Mouse (Mus musculus) limb, embryonic 13.5 days (tissue): ENCODE data around the gene Taf15. TPM values are rescaled to one million over a fixed set of nuclear protein-coding genes. Genes with fewer than 3 reads are reported as not detected.

Source experiments
- ATAC-seq: fragments of 200-750 bp; cut with Nextera tagmentation; 2 replicates; pipeline ENCODE4 v1.8.0; 2017; ENCODE audit warnings: low read depth, moderate number of reproducible peaks, moderate TSS enrichment; ENCODE audit not compliant: low FRiP score
- H3K27ac ChIP-seq: fragments of 300-500 bp; sonication (generic); 2 replicates; pipeline ENCODE4 v1.5.1; 2015; ENCODE audit warnings: inconsistent platforms, mild to moderate bottlenecking, moderate library complexity
- H3K27me3 ChIP-seq: fragments of 300-500 bp; sonication (generic); 2 replicates; pipeline ENCODE4 v1.6.1; 2015; ENCODE audit warnings: mild to moderate bottlenecking, inconsistent platforms
- H3K36me3 ChIP-seq: fragments of 300-500 bp; sonication (generic); 2 replicates; pipeline ENCODE4 v1.6.1; 2015; ENCODE audit warnings: inconsistent platforms, mild to moderate bottlenecking, moderate library complexity
- H3K4me1 ChIP-seq: fragments of 300-500 bp; sonication (generic); 2 replicates; pipeline ENCODE4 v1.6.1; 2015; ENCODE audit warnings: inconsistent platforms
- H3K4me2 ChIP-seq: fragments of 300-500 bp; sonication (generic); replicated peaks from 2 replicates; pipeline ENCODE4 v1.6.1; 2015; ENCODE audit warnings: inconsistent platforms, mild to moderate bottlenecking, moderate library complexity
- H3K4me3 ChIP-seq: fragments of 300-500 bp; sonication (generic); 2 replicates; pipeline ENCODE4 v1.5.1; 2015; ENCODE audit warnings: moderate library complexity, mild to moderate bottlenecking, inconsistent platforms
- H3K9ac ChIP-seq: fragments of 300-500 bp; sonication (generic); 2 replicates; pipeline ENCODE4 v1.6.1; 2015; ENCODE audit warnings: mild to moderate bottlenecking, inconsistent platforms
- H3K9me3 ChIP-seq: fragments of 300-500 bp; sonication (generic); 2 replicates; pipeline ENCODE4 v1.6.1; 2016; ENCODE audit warnings: inconsistent platforms
- WGBS: fragments of 180-500 bp; shearing (Covaris S2); methylation state at CpG from one replicate; pipeline ENCODE4 v1.1.7; 2015; 5-methylcytosine and 5-hydroxymethylcytosine counted together
- polyA plus RNA-seq: library from polyadenylated mRNA; unstranded; fragments of >200 nt; fragmentation: Nextera tagmentation; extraction: Ambion mirVana; gene quantifications from 2 replicates; pipeline ENCODE4 v1.2.1, GENCODE M21; 2015

The Taf15 gene
- polyA plus RNA-seq, 1 experiment from 2014 or later, result 16.9 TPM

DNA sequence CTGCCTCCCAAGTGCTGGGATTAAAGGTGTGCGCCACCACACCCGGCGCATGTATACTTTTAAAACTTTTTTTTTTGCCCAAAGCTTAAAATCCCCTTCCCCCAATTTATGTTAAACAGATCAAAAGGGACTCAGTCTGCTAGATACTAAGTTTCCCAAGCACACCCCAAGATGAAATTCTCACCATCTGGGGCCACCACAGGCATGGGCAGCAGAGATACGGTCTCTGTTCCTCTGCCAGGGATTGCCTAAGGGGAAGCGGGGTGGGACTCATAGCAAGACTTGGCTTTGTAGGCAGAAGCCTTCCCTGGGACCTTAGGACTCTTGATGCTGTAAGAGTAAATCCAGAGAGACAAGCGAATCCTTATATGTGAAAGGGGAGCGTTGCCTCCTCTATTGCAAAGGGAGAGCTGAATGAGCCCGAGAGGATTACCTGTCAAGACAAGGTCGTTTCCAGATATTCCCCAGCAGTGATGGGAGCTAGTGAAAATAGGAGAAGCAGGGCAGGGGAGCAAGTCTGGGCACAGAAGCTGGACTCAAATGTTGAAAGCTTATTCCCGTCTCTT, 11.3 kb upstream of the Taf15 start:
- no peaks in the 10 kb centered on the region for H3K36me3 ChIP-seq
- H3K9me3 ChIP-seq, result no peaks in the 10 kb centered on the region
- H3K27me3 ChIP-seq, result peaks cover 46% of the 10 kb centered on the region
- H3K4me1 ChIP-seq, result peaks cover 41% of the 10 kb centered on the region
- WGBS, result 65% methylated on average over 10 of the region's 10 CpGs
- no peak overlapping the region for H3K9ac ChIP-seq
- H3K4me3 ChIP-seq, result peak overlapping the region; percentile 61
- H3K4me2 ChIP-seq, result peak overlapping the region; percentile 92
- no peak overlapping the region for H3K27ac ChIP-seq
- ATAC-seq, result no peak

DNA sequence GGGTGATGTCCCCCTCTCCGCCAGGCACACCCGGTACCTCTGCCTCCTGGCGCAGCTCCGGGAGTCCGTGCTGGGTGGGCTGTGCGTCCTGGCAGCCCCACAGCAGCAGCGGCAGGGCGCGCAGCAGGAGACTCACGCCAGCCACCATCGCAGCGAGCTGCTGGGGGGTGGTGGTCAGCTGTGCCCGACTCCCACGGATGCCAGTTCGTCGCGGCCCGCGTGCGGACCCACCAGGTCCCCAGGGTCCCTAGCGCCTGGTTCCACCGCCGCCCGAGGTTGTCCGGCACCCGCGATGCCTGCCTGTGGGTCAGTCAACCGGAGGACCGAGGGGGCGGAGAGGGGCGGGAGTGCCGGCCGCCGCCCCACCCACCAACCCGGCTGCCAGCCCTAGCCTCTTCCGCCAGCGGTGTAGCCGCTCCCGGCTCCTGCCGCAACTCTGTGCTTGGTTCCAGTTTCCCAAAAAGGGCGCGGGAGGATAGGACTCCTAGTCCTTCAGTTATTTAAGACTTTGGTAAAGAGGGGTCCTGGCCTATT, 10.1 kb upstream of the Taf15 start, which contains the start of gene Mmp28:
Gene Mmp28, minus strand, starts transcription at position 361 of the 534 bp plus-strand sequence.
- ATAC-seq, result no peak; the same call in 1 of the 2 replicates

GRCm38 (mm10) chr11:83465976-83466375, 6.9 kb upstream of the Taf15 start:
- Histone ChIP-seq H3K4me2 (no peak overlapping the region), H3K4me1 (peaks cover 37% of the 10 kb centered on the region), H3K27me3 (peaks cover 37% of the 10 kb centered on the region), H3K36me3 (no peaks in the 10 kb centered on the region), H3K4me3 (no peak overlapping the region), H3K9me3 (no peaks in the 10 kb centered on the region), H3K27ac (no peak overlapping the region), H3K9ac (no peak overlapping the region)
- no peak for ATAC-seq
- 21% methylated on average over 2 of the region's 2 CpGs for WGBS

More for the DNA sequence above, 10.1 kb upstream of the Taf15 start, which contains the start of gene Mmp28:
- H3K36me3 ChIP-seq, result no peaks in the 10 kb centered on the region
- no peak within 1 kb of the TSS for H3K27ac ChIP-seq
- under 1% methylated on average over 42 of the region's 42 CpGs for whole genome bisulfite sequencing
- H3K27me3 ChIP-seq, result peaks cover 46% of the 10 kb centered on the region
- H3K4me2 ChIP-seq, result peak within 1 kb of the TSS; percentile 92
- H3K9ac ChIP-seq, result peak within 1 kb of the TSS; percentile 74
- H3K9me3 ChIP-seq, result no peaks in the 10 kb centered on the region
- peaks cover 45% of the 10 kb centered on the region for H3K4me1 ChIP-seq
- H3K4me3 ChIP-seq, result peak within 1 kb of the TSS; percentile 61

DNA sequence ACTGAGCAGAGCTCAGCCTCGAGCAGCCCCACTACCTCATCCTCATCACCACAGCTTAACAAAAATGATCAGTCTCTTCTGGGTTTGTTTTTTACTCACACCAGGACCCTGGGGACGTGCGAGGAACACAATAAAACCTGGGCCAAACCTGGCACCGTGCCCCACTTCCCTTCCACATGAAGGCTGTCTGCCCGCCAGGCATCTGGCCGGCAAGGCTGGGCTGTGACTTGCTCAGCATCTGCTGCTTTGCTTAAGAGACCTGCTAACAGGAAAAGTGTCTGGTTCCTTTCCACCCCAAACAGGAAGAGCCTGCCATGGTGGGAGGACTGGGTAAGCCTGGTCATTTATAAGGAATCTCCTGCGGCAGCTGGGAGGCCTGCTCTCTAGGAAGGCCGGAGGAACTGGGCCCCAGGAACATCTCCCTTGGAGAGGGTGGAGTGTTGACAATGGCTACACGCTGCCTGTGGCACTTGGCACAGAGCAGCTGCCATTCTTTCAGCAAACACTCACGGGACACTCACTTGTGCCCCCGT, 5.7 kb upstream of the Taf15 start:
- ATAC-seq, result no peak
- Histone ChIP-seq H3K9ac (0 out of 2 replicates have a peak overlapping the region, but pooled peaks have one; percentile 19), H3K4me2 (no peak overlapping the region), H3K36me3 (no peaks in the 10 kb centered on the region), H3K27me3 (peaks cover 29% of the 10 kb centered on the region), H3K9me3 (no peaks in the 10 kb centered on the region), H3K27ac (no peak overlapping the region; the same call in 1 of the 2 replicates), H3K4me3 (no peak overlapping the region), H3K4me1 (peaks cover 41% of the 10 kb centered on the region)
- 31% methylated on average over 11 of the region's 11 CpGs for whole genome bisulfite sequencing

- Histone ChIP-seq H3K36me3 (no peaks in the 10 kb centered on the region), H3K9ac (no peak overlapping the region), H3K27me3 (peaks cover 13% of the 10 kb centered on the region), H3K4me3 (no peak overlapping the region), H3K9me3 (no peaks in the 10 kb centered on the region), H3K27ac (no peak overlapping the region), H3K4me1 (peaks cover 29% of the 10 kb centered on the region), H3K4me2 (no peak overlapping the region)
- no peak for ATAC-seq
- 89% methylated on average over 3 of the region's 3 CpGs for WGBS
Observed at GRCm38 (mm10) chr11:83468765-83469164, 4.1 kb upstream of the Taf15 start.

DNA sequence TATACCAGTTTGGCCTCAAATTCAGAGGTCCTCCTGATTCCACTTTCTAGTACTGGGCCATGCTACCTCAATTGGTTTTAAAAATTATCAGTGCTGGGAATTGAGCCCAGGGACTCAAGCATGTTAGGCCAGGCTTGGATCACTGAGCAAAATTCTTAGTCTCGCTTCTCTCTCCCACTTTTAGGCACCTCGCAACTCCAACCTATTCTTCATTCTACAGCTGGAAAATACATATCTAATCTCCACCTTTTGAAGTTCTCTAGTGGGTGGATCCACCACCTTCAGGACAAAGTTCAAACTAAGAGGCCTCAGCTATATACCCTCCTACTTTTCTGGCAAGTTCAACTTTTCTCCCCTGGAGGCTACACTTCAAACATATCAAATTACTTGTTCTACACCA, 1.1 kb upstream of the Taf15 start:
- H3K27ac ChIP-seq, result 0 out of 2 replicates have a peak overlapping the region, but pooled peaks have one; percentile 98
- H3K4me2 ChIP-seq, result peak overlapping the region; percentile 68
- H3K36me3 ChIP-seq, result peaks cover 6% of the 10 kb centered on the region
- H3K27me3 ChIP-seq, result no peaks in the 10 kb centered on the region; the same call in 1 of the 2 replicates
- WGBS, result 70% methylated on average over 2 of the region's 2 CpGs
- H3K9me3 ChIP-seq, result no peaks in the 10 kb centered on the region
- ATAC-seq, result no peak
- peak overlapping the region; percentile 60; the same call in 1 of the 2 replicates for H3K9ac ChIP-seq
- H3K4me3 ChIP-seq, result peak overlapping the region; percentile 85
- peaks cover 30% of the 10 kb centered on the region for H3K4me1 ChIP-seq

DNA sequence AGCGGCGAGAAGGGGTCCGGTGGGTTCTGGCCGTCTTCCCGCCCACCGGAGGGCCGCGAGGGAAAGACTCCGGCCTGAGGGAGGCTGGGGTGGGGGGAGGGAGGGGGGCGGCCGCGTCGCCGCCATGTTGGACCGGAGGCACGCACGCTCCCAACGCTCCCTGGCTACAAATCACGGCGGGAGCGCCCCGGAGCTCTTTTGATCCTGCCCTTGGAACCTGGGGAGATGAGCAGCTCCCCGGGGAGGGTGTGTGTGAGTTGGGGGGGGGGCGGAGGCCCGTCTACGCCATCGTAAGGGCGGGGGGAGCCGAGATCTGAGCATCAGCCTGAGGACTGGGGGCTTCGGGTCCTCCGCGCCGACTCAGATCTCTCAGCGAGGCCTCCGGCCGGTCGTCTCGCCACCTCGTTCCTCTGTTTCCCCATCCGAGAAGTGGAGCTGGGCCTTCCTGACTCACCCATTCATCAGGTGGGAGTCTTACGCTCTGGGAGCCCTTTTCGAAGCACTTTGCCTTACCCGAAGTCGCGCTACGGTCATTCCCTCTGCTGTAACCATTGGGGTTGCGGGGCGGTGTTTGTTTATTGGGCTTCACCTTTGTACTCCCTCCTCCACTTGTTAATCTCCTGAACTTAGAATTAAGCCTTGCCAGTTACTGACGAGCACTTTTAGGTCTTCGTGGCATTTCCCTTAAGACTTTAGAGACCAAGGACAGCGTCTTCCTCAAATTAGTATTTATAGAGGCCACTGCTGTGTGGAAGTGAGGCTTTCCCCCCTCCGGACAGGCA, 540 bp downstream of the Taf15 start:
- H3K9ac ChIP-seq, result peak overlapping the region; percentile 92
- H3K4me3 ChIP-seq, result peak overlapping the region; percentile 85
- peak; percentile 85 for ATAC-seq
- peaks cover 19% of the 10 kb centered on the region for H3K4me1 ChIP-seq
- H3K9me3 ChIP-seq, result no peaks in the 10 kb centered on the region
- H3K4me2 ChIP-seq, result peak overlapping the region; percentile 82
- peak overlapping the region; percentile 98 for H3K27ac ChIP-seq
- WGBS, result under 1% methylated on average over 36 of the region's 52 CpGs
- peaks cover 14% of the 10 kb centered on the region for H3K36me3 ChIP-seq
- no peaks in the 10 kb centered on the region for H3K27me3 ChIP-seq

DNA sequence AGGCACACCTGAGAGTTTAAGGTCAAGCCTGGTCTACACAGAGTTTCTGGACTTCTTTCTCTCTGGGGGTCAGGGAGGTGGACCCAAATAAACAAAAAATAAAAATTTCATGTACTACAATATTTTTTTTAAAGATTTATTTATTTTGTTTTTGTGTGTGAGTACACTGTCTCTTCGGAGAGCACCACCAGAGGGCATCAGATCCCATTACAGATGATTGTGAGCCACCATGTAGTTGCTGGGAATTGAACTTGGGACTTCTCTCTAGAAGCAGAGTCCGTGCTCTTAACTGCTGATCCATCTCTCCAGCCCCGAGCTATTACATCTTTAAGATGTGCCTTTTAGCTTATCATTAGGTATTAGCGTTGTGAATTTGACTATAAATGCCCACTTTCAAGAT, 18.6 kb downstream of the Taf15 start:
- no peaks in the 10 kb centered on the region for H3K27me3 ChIP-seq
- no peak overlapping the region for H3K4me3 ChIP-seq
- 88% methylated on average over 4 of the region's 4 CpGs for WGBS
- no peak overlapping the region for H3K4me2 ChIP-seq
- no peaks in the 10 kb centered on the region for H3K4me1 ChIP-seq
- ATAC-seq, result no peak
- peaks cover 40% of the 10 kb centered on the region for H3K36me3 ChIP-seq
- H3K9ac ChIP-seq, result no peak overlapping the region
- H3K9me3 ChIP-seq, result no peaks in the 10 kb centered on the region
- no peak overlapping the region for H3K27ac ChIP-seq

- Histone ChIP-seq H3K27me3 (no peaks in the 10 kb centered on the region), H3K27ac (no peak overlapping the region), H3K4me3 (no peak overlapping the region), H3K4me2 (no peak overlapping the region), H3K9me3 (no peaks in the 10 kb centered on the region), H3K4me1 (no peaks in the 10 kb centered on the region), H3K9ac (no peak overlapping the region), H3K36me3 (peaks cover 32% of the 10 kb centered on the region)
- no peak for ATAC-seq
- WGBS, result 93% methylated on average over 2 of the region's 2 CpGs
Observed at GRCm38 (mm10) chr11:83495571-83495970, 22.7 kb downstream of the Taf15 start.

GRCm38 (mm10) chr11:83504308-83504707, 31.4 kb downstream of the Taf15 start:
- WGBS, result 90% methylated on average over 5 of the region's 5 CpGs
- no peak for ATAC-seq
- H3K36me3 ChIP-seq, result peaks cover 65% of the 10 kb centered on the region
- no peak overlapping the region for H3K27ac ChIP-seq
- no peaks in the 10 kb centered on the region for H3K4me1 ChIP-seq
- no peak overlapping the region for H3K4me3 ChIP-seq
- no peaks in the 10 kb centered on the region for H3K9me3 ChIP-seq
- no peaks in the 10 kb centered on the region for H3K27me3 ChIP-seq
- H3K9ac ChIP-seq, result no peak overlapping the region
- H3K4me2 ChIP-seq, result no peak overlapping the region

DNA sequence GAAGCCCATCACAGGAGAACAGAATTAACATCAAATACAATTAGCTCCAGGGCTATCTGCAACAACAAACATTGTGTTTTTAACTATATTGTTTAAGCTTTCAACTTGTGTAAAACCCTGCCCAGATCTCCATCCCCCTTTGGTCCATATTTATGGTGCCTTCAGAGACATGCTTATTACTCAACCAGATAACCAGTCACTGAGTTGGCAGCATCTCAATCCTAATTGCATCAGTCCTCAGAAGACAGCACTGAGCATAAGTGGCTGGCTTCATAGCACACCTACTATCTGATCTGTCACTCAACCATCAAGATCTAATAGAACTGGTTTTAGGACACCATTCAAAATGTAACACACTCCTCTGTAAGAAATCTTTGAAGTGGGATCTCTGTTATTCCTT, 36.6 kb downstream of the Taf15 start:
- no peak for ATAC-seq
- H3K4me1 ChIP-seq, result no peaks in the 10 kb centered on the region
- peaks cover 36% of the 10 kb centered on the region for H3K36me3 ChIP-seq
- no peak overlapping the region for H3K4me2 ChIP-seq
- no peak overlapping the region for H3K27ac ChIP-seq
- H3K27me3 ChIP-seq, result no peaks in the 10 kb centered on the region
- H3K9me3 ChIP-seq, result no peaks in the 10 kb centered on the region
- H3K9ac ChIP-seq, result no peak overlapping the region
- no peak overlapping the region for H3K4me3 ChIP-seq

DNA sequence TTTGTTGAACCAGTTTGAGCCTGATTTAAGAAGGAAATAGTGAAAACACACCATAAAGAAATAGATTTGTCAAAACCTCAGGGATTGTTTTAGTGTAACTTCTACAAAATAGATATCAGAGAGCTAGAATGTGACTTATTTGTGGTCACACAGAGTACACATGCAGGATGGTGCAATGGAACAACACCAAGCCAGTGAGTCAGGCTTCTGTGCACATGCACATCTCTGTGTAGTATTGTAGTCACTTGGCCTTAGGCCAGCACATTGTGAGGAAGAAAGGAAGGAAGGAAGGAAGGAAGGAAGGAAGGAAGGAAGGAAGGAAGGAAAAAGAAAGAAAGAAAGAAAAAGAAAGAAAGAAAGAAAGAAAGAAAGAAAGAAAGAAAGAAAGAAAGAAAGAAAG, 44.3 kb downstream of the Taf15 start:
- H3K4me3 ChIP-seq, result no peak overlapping the region
- H3K36me3 ChIP-seq, result peaks cover 11% of the 10 kb centered on the region
- H3K9me3 ChIP-seq, result no peaks in the 10 kb centered on the region
- H3K4me1 ChIP-seq, result no peaks in the 10 kb centered on the region
- no peak overlapping the region for H3K4me2 ChIP-seq
- no peak overlapping the region for H3K27ac ChIP-seq
- ATAC-seq, result no peak
- H3K27me3 ChIP-seq, result no peaks in the 10 kb centered on the region
- no peak overlapping the region for H3K9ac ChIP-seq
